Mouse (Mus musculus) embryonic fibroblast, embryonic 13.5 days (primary cell): ENCODE data around the gene Acy3. TPM values are rescaled to one million over a fixed set of nuclear protein-coding genes. Genes with fewer than 3 reads are reported as not detected.
"Not testable (repeated sequence)": the region's sequence is repeated elsewhere in the genome, so short reads cannot be mapped to it uniquely, and the experiment has no call there.

Experiments
- H3K27ac ChIP-seq: 2 replicates; pipeline ENCODE4 v1.5.1; 2012; ENCODE audit warnings: low read length, control low read depth, inconsistent platforms; ENCODE audit not compliant: insufficient read depth
- H3K4me1 ChIP-seq: 2 replicates; pipeline ENCODE4 v1.6.1; 2011; ENCODE audit warnings: low read length; ENCODE audit not compliant: control insufficient read depth, insufficient read depth
- H3K4me3 ChIP-seq: 2 replicates; pipeline ENCODE4 v1.5.1; 2011; ENCODE audit warnings: mild to moderate bottlenecking, control low read depth, low read length; ENCODE audit not compliant: insufficient read depth
- CTCF ChIP-seq: IDR thresholded peaks from 2 replicates; pipeline ENCODE4 v1.5.1; 2011; ENCODE audit warnings: mild to moderate bottlenecking, control low read depth, low read length, moderate library complexity, borderline replicate concordance; ENCODE audit not compliant: insufficient read depth
- POLR2A ChIP-seq: IDR thresholded peaks from 2 replicates; pipeline ENCODE4 v1.6.1; 2011; ENCODE audit warnings: low read depth, mild to moderate bottlenecking, control low read depth, low read length, moderate library complexity
- polyA plus RNA-seq: library from polyadenylated mRNA; stranded (reverse); fragments of >200 nt; gene quantifications from 2 replicates; pipeline ENCODE4 v1.2.4, GENCODE M21; 2011; ENCODE audit warnings: low read depth; ENCODE audit not compliant: missing spikeins, insufficient read length

Gene Acy3
- polyA plus RNA-seq, 1 experiment: 4.9 TPM

GRCm38 (mm10) chr19:3955033-3955432 is 31.3 kb upstream of the Acy3 start:
- H3K4me1 ChIP-seq: no peaks in the 10 kb centered on the region
- H3K27ac ChIP-seq: no peak overlapping the region
- TF ChIP-seq CTCF (no peak), POLR2A (no peak)
- no peak overlapping the region for H3K4me3 ChIP-seq

DNA sequence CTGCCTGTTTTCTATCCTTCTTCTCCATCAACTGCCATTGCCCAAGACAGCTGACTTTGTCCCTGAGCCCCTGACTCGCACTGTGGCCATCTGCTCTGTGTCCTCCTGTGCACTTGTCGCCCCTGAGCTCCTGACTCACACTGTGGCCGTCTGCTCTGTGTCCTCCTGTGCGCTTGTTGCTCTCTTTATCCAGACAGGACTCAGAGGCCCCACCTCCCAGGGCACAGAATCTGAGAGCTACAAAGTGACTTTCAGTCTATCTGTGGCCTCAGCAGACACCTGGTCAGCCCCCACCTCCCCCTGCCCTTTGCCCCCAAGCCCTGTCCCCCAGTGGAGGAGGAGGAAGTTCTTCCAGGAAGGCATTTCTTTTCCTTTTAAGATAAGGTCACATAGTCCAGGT is 30.6 kb upstream of the Acy3 start:
- TF ChIP-seq CTCF (no peak), POLR2A (no peak)

DNA sequence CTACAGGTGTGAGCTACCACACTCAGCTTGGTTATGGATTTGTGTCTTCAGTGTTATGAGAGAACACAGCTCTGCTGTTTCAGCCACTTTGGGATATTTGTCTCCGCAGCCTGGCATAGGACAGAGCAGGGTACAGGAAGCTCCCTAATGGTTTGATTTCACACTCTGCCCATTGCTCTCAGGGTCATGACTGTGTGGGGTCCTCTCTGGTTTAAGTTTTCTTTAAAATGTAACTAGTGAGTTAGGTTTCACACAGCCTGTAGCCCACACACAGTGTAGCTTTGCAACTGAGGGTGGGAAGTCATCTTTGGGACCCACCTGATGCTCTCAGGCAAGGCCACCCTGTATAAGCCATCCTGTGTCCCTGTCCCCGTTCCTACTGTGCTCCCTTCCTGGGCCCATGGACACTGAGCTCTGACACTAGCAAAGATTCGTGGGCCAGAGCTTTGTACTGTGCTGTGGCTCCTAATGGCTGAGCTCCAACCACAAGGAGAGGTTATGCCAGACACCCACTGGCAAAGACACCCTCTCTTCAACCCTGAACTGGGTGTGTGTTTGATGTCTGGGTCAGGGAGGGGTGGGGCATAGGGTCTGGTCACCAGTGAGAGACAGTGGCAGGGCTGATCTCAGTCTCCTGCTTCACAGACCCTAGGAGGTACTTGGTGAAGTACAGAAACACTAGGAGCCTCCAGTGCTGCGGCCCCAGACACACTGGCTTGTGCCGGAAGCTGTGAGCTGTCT is 28.9 kb upstream of the Acy3 start:
- not testable (repeated sequence) for H3K4me3 ChIP-seq, H3K4me1 ChIP-seq, H3K27ac ChIP-seq

More for the DNA sequence above, 30.6 kb upstream of the Acy3 start:
- H3K4me1 ChIP-seq: no peaks in the 10 kb centered on the region
- H3K27ac ChIP-seq: no peak overlapping the region
- H3K4me3 ChIP-seq: no peak overlapping the region

GRCm38 (mm10) chr19:3958470-3958869 is 27.9 kb upstream of the Acy3 start, which contains the start of gene Aldh3b3:
Aldh3b3 (plus strand) TSS chr19:3958645.
- TF ChIP-seq CTCF (no peak), POLR2A (no peak)
- Histone ChIP-seq H3K4me1 (no peaks in the 10 kb centered on the region), H3K4me3 (no peak within 1 kb of the TSS), H3K27ac (no peak within 1 kb of the TSS)

- Histone ChIP-seq H3K27ac (no peak overlapping the region), H3K4me3 (no peak overlapping the region), H3K4me1 (no peaks in the 10 kb centered on the region)
- no peak for TF ChIP-seq POLR2A
- no peak for TF ChIP-seq CTCF
These were observed 27.3 kb upstream of the Acy3 start for GRCm38 (mm10) chr19:3959030-3959429.

GRCm38 (mm10) chr19:3960211-3960610 is 26.2 kb upstream of the Acy3 start:
- no peaks in the 10 kb centered on the region for H3K4me1 ChIP-seq
- no peak overlapping the region for H3K27ac ChIP-seq
- no peak overlapping the region for H3K4me3 ChIP-seq
- no peak for TF ChIP-seq POLR2A

GRCm38 (mm10) chr19:3961805-3962204 is 24.6 kb upstream of the Acy3 start:
- H3K4me3 ChIP-seq, H3K27ac ChIP-seq, H3K4me1 ChIP-seq: not testable (repeated sequence)

DNA sequence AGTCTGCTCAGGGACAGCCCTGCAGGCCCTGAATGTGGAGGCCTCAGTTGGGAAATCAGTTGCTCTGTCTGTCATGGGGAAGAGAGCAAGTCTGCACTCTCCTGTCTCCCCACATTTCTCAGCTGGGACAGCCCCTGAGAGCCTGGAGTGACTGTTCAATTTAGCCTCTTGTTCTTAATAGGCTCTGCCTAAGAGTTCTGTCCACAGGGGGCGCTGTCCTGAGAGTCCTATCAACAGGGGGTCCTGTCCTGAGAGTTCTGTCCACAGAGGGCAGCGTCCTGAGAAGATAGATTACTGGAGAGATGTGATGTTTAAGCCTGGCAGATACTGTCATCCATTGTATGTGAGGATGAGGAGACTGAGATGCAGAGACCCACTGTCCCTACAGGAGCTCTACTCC is 23.9 kb upstream of the Acy3 start:
- no peak overlapping the region for H3K27ac ChIP-seq
- H3K4me3 ChIP-seq: no peak overlapping the region

DNA sequence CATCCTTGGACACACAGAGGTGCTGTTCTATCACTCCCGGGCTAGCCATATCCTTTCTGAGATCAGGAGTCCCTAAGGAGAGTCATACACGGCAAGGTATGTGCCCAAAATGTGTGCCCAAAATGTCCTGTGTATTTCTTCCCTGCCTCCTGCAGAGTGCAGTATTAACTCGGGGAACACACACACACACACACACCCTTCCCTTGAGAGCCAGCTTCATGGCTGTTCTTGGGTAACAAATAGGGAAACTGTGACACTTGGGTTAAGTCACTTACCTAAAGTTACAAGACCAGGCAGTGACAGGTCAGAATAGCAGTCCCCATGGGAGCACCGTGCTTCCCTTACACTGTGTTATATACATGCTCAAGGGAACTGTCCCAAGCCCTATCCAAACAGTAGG is 22.3 kb upstream of the Acy3 start:
- no peak overlapping the region for H3K27ac ChIP-seq
- no peaks in the 10 kb centered on the region for H3K4me1 ChIP-seq
- H3K4me3 ChIP-seq: no peak overlapping the region
- TF ChIP-seq CTCF: no peak
- TF ChIP-seq POLR2A: no peak

More for the DNA sequence above, 23.9 kb upstream of the Acy3 start:
- no peaks in the 10 kb centered on the region for H3K4me1 ChIP-seq
- no peak for TF ChIP-seq CTCF
- TF ChIP-seq POLR2A: no peak

DNA sequence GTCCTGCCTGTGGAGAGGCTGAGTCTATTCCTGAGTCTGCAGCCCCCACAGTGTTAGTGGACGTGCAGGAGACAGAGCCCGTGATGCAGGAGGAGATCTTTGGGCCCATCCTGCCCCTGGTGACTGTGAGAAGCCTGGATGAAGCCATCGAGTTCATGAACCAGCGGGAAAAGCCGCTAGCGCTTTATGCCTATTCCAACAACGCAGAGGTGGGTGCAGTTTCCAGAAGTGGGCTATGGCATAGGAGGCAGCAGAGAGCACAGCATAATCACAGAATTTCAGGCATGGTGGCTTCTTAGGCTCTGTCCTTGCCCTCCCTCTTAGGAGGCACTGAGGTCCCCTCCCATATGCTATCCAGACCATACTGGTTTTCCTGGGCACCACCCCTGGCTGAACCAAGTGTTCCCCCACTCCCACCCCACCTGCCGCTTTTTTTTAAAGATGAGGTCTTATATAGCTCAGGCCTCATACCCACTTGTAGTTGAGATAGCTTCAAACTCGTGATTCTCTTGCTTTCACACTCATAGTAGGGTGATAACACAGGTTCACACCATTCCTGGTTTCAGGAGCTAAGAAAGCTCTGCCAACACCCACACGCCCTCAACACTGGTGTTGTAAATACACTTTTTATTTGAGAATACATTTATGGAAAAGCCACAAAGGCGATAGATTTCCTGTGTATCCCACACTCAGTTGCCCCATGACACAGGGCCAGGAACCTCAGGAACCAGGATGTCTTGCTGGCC is 19.9 kb upstream of the Acy3 start:
- no peak for TF ChIP-seq POLR2A
- Histone ChIP-seq H3K4me3 (no peak overlapping the region), H3K27ac (no peak overlapping the region), H3K4me1 (no peaks in the 10 kb centered on the region)
